Mouse (Mus musculus): ENCODE measurements around the gene Lonrf2. TPM values are rescaled to one million over a fixed set of nuclear protein-coding genes. Genes with fewer than 3 reads are reported as not detected.
A peak's percentile ranks its signal among the peaks of the same experiment; 100 is the strongest.

The Lonrf2 gene
- polyA plus RNA-seq, 1 experiment, result 0.72 TPM

DNA sequence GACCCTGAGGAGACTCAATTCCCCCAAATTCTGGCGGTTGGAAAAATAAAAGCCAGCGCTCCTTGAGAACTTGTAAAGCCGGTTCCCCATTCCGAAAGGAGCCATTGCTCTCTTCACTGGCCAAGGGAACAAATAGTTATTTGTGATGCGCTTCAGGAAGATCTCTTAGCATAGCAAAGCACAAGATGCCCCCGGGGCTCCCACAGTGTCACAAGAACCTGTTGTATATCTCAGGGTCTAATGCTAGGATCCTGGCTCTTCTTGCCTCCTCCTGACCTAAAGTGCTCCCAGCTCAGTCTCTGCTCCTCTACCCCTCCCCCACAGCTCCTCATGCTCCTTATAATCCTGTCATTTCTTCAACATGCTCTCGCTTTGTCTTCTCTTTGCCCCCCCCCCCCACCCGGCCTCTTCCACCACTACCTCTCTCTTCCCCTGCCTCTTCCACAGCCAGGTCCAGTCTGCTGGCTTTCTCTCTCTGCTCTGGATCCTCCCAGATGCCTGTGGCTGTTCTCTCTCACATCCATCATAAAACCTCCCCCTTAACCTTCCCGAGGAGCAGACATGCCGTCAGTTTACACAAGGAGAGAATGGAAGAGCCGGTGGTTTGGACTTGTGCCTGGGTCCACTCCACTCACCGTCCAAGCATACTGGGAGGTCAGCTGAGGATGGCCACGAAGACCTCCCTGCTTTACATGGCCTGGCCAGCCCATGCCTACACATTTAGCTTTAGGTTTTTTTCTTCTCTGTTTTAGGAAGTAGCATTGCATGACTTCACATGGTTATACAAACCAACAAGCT is 33.1 kb upstream of the Lonrf2 start:
- no peaks in the 10 kb centered on the region for H3K4me1 ChIP-seq (ENCODE audit: control insufficient read depth, insufficient read depth, low read length)
- TF ChIP-seq POLR2A (IDR thresholded peaks at IDR 0.05; ENCODE audit: borderline replicate concordance, control insufficient read depth, low read depth, low read length), result no peak
- no peak for TF ChIP-seq CTCF (IDR thresholded peaks at IDR 0.05; ENCODE audit: control insufficient read depth, insufficient read depth, low read length)
- no peak overlapping the region for H3K27ac ChIP-seq (ENCODE audit: control insufficient read depth, insufficient read depth, low read depth, low read length, poor library complexity)
- WGBS, result 81% methylated on average over 13 of the region's 13 CpGs
- no peak overlapping the region for H3K4me3 ChIP-seq (replicated peaks; ENCODE audit: control insufficient read depth, low read depth, low read length)

DNA sequence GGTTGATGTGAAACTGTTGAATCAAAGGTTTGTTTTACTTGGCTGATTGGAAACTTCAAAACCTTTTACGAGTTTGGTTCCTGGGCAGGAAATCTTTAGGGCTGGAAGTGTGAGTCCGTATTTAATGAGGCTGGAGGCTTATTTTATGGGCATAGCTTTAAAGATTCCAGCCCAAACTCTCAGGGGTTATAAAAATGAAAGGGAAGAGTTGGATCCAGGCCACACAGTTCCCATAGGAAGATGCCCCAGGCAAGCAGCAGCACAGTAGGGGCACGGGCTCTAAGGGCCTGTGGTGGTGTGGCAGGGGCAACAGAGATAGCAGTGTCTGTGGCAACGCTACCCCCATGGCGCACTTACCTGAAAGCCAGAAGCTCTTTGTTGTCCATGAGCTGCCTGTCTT is 29.7 kb upstream of the Lonrf2 start:
- no peak overlapping the region for H3K27ac ChIP-seq (ENCODE audit: control insufficient read depth, insufficient read depth, low read depth, low read length, poor library complexity)
- WGBS, result 82% methylated on average over 5 of the region's 5 CpGs
- H3K4me1 ChIP-seq (ENCODE audit: control insufficient read depth, insufficient read depth, low read length), result no peaks in the 10 kb centered on the region
- no peak overlapping the region for H3K4me3 ChIP-seq (replicated peaks; ENCODE audit: control insufficient read depth, low read depth, low read length)
- no peak for TF ChIP-seq POLR2A (IDR thresholded peaks at IDR 0.05; ENCODE audit: borderline replicate concordance, control insufficient read depth, low read depth, low read length)
- TF ChIP-seq CTCF (IDR thresholded peaks at IDR 0.05; ENCODE audit: control insufficient read depth, insufficient read depth, low read length), result no peak

DNA sequence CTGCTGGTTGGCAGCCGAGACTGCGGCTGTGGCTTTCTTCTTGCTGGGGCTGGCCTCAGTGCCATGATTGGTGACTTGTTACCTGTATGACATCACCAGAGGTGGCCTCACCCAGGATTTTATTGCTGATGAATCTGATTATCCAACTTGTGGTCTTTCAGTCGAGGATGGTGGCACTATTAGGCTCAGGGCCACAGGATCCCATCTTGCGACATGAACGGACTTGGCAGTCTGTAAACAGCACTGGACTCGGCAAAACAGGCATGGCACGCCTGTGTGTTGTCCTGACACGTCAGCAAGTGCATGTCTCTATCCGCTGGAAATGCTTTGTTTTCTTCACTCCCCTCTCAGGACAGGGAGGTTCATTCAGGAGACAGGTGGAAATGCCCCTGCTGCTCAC is 27.8 kb upstream of the Lonrf2 start:
- Histone ChIP-seq H3K4me3 (replicated peaks; ENCODE audit: control insufficient read depth, low read depth, low read length) (no peak overlapping the region), H3K27ac (ENCODE audit: control insufficient read depth, insufficient read depth, low read depth, low read length, poor library complexity) (no peak overlapping the region), H3K4me1 (ENCODE audit: control insufficient read depth, insufficient read depth, low read length) (no peaks in the 10 kb centered on the region)
- no peak for TF ChIP-seq POLR2A (IDR thresholded peaks at IDR 0.05; ENCODE audit: borderline replicate concordance, control insufficient read depth, low read depth, low read length)
- no peak for TF ChIP-seq CTCF (IDR thresholded peaks at IDR 0.05; ENCODE audit: control insufficient read depth, insufficient read depth, low read length)
- WGBS, result 78% methylated on average over 9 of the region's 9 CpGs

- no peak for TF ChIP-seq POLR2A (IDR thresholded peaks at IDR 0.05; ENCODE audit: borderline replicate concordance, control insufficient read depth, low read depth, low read length)
- peak; percentile 60 for TF ChIP-seq CTCF (IDR thresholded peaks at IDR 0.05; ENCODE audit: control insufficient read depth, insufficient read depth, low read length)
- WGBS, result 26% methylated on average over 4 of the region's 4 CpGs
- no peak overlapping the region for H3K4me3 ChIP-seq (replicated peaks; ENCODE audit: control insufficient read depth, low read depth, low read length)
These were observed 25.7 kb upstream of the Lonrf2 start for GRCm38 (mm10) chr1:38862213-38862612.

DNA sequence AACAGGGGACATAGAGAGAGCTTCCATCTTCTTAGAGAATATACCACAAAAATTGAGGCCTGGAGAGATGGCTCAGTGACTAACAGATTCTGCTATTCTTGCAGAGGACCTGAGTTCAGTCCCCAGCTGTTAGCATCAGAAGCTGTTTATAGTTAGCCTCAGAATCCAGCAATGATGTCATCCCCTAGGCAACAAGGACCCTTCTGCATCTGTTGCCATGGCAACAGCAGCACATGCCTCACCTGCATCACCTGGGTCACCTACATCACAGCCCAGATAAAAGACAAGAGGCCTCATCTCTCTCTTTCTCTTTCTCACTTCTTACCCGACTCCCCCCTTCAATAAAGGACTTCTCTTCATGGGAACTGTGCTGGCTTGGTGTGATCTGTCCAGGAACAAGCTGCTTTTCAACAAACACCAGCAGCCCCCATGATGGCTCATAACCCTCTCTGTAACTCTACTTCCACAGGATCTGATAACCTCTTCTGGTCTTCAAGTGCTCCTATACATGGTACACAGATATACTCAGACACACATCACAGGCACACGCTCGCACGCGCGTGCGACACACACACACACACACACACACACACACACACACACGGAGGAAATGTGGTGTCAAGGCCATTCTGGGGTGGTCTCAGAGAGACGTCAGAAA is 24.5 kb upstream of the Lonrf2 start:
- TF ChIP-seq POLR2A (IDR thresholded peaks at IDR 0.05; ENCODE audit: borderline replicate concordance, control insufficient read depth, low read depth, low read length) (no peak), CTCF (IDR thresholded peaks at IDR 0.05; ENCODE audit: control insufficient read depth, insufficient read depth, low read length) (no peak)
- Histone ChIP-seq H3K4me3 (replicated peaks; ENCODE audit: control insufficient read depth, low read depth, low read length) (no peak overlapping the region), H3K27ac (ENCODE audit: control insufficient read depth, insufficient read depth, low read depth, low read length, poor library complexity) (no peak overlapping the region), H3K4me1 (ENCODE audit: control insufficient read depth, insufficient read depth, low read length) (no peaks in the 10 kb centered on the region)
- 83% methylated on average over 9 of the region's 9 CpGs for WGBS

More at GRCm38 (mm10) chr1:38862213-38862612, 25.7 kb upstream of the Lonrf2 start:
- Histone ChIP-seq H3K4me1 (ENCODE audit: control insufficient read depth, insufficient read depth, low read length) (no peaks in the 10 kb centered on the region), H3K27ac (ENCODE audit: control insufficient read depth, insufficient read depth, low read depth, low read length, poor library complexity) (no peak overlapping the region)

DNA sequence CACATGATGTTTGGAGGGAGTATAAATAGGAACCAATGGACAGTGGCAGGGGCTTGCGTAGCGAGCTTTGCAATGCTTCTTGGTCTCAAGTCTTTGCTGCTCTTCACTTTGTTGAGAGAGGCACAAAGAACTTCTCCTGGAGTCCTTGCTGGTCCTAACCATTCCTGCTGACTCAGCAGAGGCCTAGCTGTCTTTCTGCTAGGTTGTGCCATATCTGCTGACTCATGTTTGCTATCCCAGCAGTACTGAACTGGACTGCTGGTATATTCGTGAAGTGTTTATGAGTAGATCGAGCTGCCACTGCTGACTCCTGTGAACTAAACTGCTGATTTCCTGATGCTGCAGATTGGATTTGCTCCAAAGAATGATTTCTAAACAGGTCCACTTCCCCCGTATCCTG is 23.7 kb upstream of the Lonrf2 start:
- no peak for TF ChIP-seq CTCF (IDR thresholded peaks at IDR 0.05; ENCODE audit: control insufficient read depth, insufficient read depth, low read length)
- TF ChIP-seq POLR2A (IDR thresholded peaks at IDR 0.05; ENCODE audit: borderline replicate concordance, control insufficient read depth, low read depth, low read length), result no peak

GRCm38 (mm10) chr1:38856196-38856595 is 19.7 kb upstream of the Lonrf2 start:
- no peaks in the 10 kb centered on the region for H3K4me1 ChIP-seq (ENCODE audit: control insufficient read depth, insufficient read depth, low read length)
- TF ChIP-seq POLR2A (IDR thresholded peaks at IDR 0.05; ENCODE audit: borderline replicate concordance, control insufficient read depth, low read depth, low read length) (no peak), CTCF (IDR thresholded peaks at IDR 0.05; ENCODE audit: control insufficient read depth, insufficient read depth, low read length) (peak; percentile 82)
- 5% methylated on average over 3 of the region's 3 CpGs for WGBS
- H3K27ac ChIP-seq (ENCODE audit: control insufficient read depth, insufficient read depth, low read depth, low read length, poor library complexity), result no peak overlapping the region
- H3K4me3 ChIP-seq (replicated peaks; ENCODE audit: control insufficient read depth, low read depth, low read length), result no peak overlapping the region

More for the DNA sequence above, 23.7 kb upstream of the Lonrf2 start:
- Histone ChIP-seq H3K27ac (ENCODE audit: control insufficient read depth, insufficient read depth, low read depth, low read length, poor library complexity) (no peak overlapping the region), H3K4me1 (ENCODE audit: control insufficient read depth, insufficient read depth, low read length) (no peaks in the 10 kb centered on the region), H3K4me3 (replicated peaks; ENCODE audit: control insufficient read depth, low read depth, low read length) (no peak overlapping the region)
- 59% methylated on average over 5 of the region's 5 CpGs for whole genome bisulfite sequencing

DNA sequence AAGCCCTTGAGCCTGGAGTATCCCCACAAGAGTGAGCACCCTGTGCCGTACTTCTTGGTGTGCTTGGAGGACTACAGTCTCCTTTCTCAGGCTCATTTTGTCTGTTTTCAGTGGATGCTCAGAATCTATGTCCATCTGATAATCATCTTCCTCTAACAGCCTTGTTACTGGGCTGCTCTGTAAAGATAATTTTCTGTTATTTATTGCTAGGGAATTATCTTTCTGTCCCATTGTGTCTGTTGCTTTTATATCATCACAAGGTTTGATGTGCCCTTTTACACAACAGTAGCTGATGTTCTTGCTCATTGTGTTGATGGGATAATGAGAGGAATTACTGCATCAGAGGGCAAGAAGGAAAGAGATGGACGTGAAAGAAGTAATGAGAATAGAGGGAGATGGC is 15.7 kb upstream of the Lonrf2 start:
- TF ChIP-seq POLR2A (IDR thresholded peaks at IDR 0.05; ENCODE audit: borderline replicate concordance, control insufficient read depth, low read depth, low read length), result no peak
- TF ChIP-seq CTCF (IDR thresholded peaks at IDR 0.05; ENCODE audit: control insufficient read depth, insufficient read depth, low read length), result no peak
- Histone ChIP-seq H3K27ac (ENCODE audit: control insufficient read depth, insufficient read depth, low read depth, low read length, poor library complexity) (no peak overlapping the region), H3K4me1 (ENCODE audit: control insufficient read depth, insufficient read depth, low read length) (no peaks in the 10 kb centered on the region; the same call in 1 of the 2 replicates), H3K4me3 (replicated peaks; ENCODE audit: control insufficient read depth, low read depth, low read length) (no peak overlapping the region)
- 57% methylated on average over 2 of the region's 2 CpGs for WGBS

All from bone marrow, adult 2 months (tissue).